Mouse (Mus musculus): ENCODE measurements around the gene Slc35e2.
"Not testable (repeated sequence)": the region's sequence is repeated elsewhere in the genome, so short reads cannot be mapped to it uniquely, and the experiment has no call there.

Slc35e2 gene

GRCm38 (mm10) chr4:155601091-155601996, at the start of gene Slc35e2:
Gene Slc35e2, plus strand, starts transcription at chr4:155601416.
- peak; percentile 86 for DNase-seq (ENCODE audit: low read depth)

DNA sequence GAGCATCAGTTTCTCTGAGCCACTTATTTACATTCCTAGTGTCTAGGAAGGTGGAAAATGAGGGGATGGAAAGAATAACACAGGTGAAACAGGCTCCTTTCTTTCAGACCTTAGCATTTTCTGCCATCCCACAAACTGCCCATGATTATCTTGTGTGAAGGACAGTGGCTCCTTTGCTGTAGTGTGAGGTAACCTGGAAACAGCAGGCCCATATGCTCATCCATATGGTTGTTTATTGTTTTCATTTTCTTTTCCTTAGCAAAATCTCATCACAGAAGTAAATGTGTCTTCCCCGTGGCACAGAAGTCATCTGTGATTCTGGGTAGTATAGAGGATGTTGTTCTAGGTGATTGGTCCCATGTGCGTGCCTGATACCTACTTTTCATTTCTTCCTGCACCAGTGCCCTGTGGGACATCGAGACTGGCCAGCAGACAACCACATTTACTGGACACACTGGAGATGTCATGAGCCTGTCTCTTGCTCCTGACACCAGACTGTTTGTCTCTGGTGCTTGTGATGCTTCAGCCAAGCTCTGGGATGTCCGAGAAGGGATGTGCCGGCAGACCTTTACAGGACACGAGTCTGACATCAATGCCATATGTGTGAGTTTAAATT, 48.2 kb upstream of the Slc35e2 start:
- DNase-seq (ENCODE audit: low read depth), result no peak

DNA sequence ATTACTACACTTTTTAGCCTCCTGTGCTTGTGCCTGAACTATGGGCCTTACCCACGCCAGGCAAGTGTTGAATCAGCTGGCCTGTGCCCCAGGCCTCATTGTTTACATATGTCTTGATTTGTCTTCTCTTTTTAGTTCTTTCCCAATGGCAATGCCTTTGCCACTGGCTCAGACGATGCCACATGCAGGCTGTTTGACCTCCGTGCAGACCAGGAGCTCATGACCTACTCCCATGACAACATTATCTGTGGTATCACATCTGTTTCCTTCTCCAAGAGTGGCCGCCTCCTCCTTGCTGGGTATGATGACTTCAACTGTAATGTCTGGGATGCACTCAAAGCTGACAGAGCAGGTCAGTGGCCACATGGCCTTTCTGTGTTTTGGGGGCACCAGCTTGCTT, 46.3 kb upstream of the Slc35e2 start:
- no peak for DNase-seq (ENCODE audit: low read depth)

- no peak for DNase-seq (ENCODE audit: low read depth)
Measured at GRCm38 (mm10) chr4:155555464-155555863, 45.8 kb upstream of the Slc35e2 start.

DNA sequence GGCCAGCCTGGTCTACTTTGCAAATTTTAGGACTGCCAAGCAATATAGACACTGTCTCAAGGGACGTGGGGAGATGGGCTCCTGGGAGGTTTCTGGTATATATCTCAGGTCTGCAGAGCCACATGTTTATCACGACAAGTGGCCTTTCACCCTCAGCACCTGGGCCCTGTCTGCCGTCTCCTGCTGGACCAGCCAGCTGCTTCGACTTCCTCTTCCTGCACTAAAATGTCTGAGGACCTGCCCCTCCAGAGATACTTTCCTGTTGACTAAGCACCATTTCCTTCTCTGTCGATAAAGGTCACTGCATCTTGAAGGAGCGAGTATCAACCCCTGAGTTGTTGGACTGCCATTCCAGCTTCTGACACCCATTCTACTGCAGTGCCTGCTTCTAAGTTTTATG, 41.8 kb upstream of the Slc35e2 start:
- DNase-seq (ENCODE audit: low read depth), result no peak

- DNase-seq (ENCODE audit: low read depth), result no peak
Measured at GRCm38 (mm10) chr4:155560932-155561331, 40.3 kb upstream of the Slc35e2 start.

GRCm38 (mm10) chr4:155561661-155562442, 39.4 kb upstream of the Slc35e2 start, which contains the start of gene Nadk:
Gene Nadk, plus strand, starts transcription at chr4:155562378.
- no peak for DNase-seq (ENCODE audit: low read depth)

DNA sequence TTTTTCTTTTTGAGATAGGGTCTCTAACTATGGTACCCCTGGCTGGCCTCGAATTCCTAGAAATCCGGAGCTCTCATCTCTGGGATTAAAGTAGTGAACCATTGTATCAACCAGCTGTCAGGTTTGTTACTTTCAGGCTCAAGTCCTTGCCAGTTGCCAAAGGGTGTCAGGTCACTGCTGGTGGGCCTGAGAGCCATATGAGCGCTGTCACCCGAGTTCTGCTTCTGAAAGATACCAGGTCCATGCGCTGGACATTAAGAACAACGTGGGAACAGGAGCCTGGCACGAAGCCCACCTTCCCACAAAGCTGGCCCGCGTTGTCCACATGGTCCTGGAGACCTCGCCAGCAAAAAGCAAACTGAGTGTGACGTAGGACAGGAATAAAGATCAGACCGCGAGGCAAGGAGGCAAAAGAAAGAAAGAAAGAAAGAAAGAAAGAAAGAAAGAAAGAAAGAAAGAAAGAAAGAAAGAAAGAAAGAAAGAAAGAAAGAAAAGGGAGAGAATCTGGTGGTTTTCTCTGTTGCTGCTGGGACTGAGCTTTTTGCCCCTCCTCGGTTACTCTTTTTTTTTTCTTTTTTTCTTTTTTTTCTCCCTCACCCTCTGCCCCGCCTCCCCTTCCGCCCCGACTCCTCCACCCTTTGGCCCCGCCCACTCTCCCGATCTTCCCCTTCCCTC, 38.4 kb upstream of the Slc35e2 start:
- DNase-seq (ENCODE audit: low read depth), result no peak

- peak; percentile 96 for DNase-seq (ENCODE audit: low read depth)
Measured at GRCm38 (mm10) chr4:155563400-155564231, 37.6 kb upstream of the Slc35e2 start.

DNA sequence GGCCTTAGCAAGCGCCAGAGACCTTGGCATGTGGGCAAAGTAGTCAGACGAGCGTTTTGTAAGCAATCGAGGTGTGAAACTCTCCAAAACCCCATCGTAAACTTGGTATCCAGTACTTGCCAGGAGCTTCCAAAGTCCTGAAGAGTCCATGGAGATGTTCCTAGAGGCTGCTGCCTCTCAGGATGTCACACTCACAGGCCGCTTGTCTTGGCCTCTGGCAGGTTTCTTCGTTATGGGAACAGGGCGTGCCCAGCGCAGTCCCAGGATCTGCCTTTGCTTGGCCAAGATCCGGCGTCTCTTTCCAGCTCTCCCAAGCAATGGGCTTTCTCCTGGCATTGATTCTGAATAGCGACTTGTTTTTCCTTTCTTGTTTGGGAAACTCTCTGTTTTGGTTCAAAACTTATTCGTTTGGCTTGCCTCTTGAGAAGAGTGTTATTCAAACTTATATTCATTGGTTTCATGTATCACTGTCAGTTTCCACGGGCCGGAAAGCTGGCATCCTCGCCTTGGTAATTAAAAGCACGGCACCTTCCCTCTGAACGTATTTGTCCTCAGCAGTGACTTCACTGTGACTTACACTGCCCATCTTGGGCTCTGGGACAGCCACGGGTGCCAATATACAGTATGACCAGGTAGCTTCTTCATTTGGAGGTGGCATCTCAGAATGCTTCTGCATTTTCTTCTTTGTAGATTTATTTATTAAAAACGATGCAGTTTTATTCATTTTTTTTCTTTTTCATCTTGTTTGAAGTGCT, 36.7 kb upstream of the Slc35e2 start:
- peak; percentile 47 for DNase-seq (ENCODE audit: low read depth)

GRCm38 (mm10) chr4:155566555-155566954, 34.7 kb upstream of the Slc35e2 start:
- no peak for DNase-seq (ENCODE audit: low read depth)

DNA sequence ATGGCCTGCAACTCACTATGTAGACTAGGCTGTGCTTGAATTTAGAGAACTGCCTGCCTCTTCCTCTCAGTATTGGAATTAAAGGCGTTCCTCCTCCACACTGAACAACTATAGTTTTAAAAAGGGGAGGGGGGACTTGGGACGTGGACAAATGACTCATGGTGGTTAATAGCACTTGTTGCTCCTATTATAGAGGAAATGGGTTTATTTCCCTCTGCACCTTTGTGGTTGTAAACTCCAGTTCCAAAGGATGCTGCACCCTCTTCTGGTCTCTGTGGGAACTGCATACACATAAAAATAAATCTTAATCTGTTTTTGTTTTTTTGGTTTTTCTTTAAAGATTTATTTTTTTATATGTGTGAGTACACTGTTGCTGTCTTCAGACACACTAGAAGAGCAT, 33.0 kb upstream of the Slc35e2 start:
- peak; percentile 44 for DNase-seq (ENCODE audit: low read depth)

GRCm38 (mm10) chr4:155568632-155569370, 32.4 kb upstream of the Slc35e2 start:
- no peak for DNase-seq (ENCODE audit: low read depth)

- no peak for DNase-seq (ENCODE audit: low read depth)
Measured at GRCm38 (mm10) chr4:155569818-155570217, 31.4 kb upstream of the Slc35e2 start.

DNA sequence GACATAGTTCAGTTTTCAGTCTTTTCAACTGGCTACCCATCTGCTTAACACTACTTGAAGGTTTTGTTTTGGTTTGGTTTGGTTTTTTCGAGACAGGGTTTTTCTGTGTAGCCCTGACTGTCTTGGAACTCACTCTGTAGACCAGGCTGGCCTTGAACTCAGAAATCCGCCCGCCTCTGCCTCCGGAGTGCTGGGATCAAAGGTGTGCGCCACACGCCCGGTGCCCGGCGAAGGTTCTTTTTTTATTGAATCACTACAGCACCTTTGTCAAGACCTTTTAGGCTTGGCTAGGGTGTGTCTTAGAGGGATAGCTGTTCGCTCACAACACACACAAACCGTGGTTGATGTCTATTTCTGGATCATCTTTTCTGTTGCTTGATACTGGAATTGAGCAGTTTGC, 30.9 kb upstream of the Slc35e2 start:
- not testable (repeated sequence) for DNase-seq (ENCODE audit: low read depth)

DNA sequence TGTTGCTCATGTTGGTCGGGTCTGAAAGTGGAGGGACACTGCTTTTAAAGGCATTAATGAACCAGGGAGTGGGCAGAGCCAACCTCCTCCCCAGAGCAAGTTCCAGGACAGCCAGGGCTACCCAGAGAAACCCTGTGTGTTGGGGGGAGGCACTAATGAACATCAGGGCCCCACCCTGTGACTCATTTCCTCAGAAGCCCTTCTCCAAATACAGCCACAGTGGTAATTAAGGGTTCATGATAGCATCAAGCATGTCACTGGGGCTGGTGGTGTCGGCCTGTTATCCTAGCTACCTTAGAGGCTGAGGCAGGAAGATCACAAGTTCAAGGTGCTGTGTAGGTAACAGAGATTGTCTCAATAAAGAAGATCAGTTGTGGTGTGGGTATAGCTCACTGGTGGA, 29.8 kb upstream of the Slc35e2 start:
- no peak for DNase-seq (ENCODE audit: low read depth)

DNA sequence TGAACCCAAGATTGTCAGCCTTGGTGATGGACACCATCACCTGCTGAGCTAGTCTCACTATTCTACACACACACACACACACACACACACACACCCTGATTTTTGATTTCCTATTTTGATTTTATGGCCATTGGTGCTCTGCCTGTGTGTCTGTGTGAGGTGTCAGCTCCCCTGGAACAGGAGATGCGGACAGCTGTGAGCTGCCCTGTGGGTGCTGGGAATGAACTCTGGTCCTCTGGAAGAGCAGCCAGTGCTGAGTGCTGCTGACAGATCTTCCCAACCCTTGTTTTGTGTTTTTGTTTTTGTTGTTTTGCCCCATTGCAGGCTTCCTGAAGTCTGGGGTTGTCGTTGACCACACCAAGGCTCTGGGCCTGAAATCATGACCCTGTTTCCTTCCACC, 28.1 kb upstream of the Slc35e2 start:
- no peak for DNase-seq (ENCODE audit: low read depth)

- no peak for DNase-seq (ENCODE audit: low read depth)
Measured at GRCm38 (mm10) chr4:155573876-155574275, 27.3 kb upstream of the Slc35e2 start.

- no peak for DNase-seq (ENCODE audit: low read depth)
Measured at GRCm38 (mm10) chr4:155574931-155575330, 26.3 kb upstream of the Slc35e2 start.

DNA sequence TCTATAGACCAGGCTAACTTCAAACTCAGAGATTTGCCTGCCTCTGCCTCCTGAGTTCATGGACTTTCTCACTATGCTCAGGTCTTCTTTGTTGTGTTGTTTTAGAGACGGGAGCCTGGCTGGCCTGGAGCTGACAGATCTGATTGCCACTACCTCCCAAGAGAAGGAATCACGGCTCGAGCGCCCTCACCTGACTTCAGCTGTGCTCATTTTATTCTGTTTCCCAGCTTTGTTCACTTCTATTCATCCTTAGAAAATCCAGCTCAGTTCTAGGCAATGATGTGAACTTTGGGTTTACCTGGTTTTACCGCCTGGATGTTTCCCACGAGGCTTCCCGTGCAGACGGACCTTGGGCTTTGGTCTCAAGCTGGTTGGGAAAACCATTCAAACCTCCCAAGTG, 25.7 kb upstream of the Slc35e2 start:
- DNase-seq (ENCODE audit: low read depth), result no peak

All from c-Kit-positive CD71-positive TER-119-negative erythroid progenitor cells, embryonic 14.5 days (primary cell).